Mouse (Mus musculus) MEL (cell line): Measurements from ENCODE around the gene St6galnac5.

Experiments
- CTCF ChIP-seq, 3 experiments: IDR thresholded peaks in 2 of 3; conservative IDR thresholded peaks in 1 of 3; 2 replicates each; pipeline ENCODE4 v1.5.1; 2011 to 2012; ENCODE audit warnings: low read length in 3 of 3, low read depth in 2 of 3, mild to moderate bottlenecking in 2 of 3, improper control_type of control experiment in 1 of 3, inconsistent platforms in 1 of 3, mixed read lengths in 1 of 3, moderate library complexity in 1 of 3; ENCODE audit not compliant: control insufficient read depth in 1 of 3, insufficient read depth in 1 of 3, poor library complexity in 1 of 3, severe bottlenecking in 1 of 3
- GATA1 ChIP-seq: IDR thresholded peaks from 2 replicates; pipeline ENCODE4 v1.6.1; 2011; ENCODE audit warnings: low read depth, low read length, improper control_type of control experiment
- HCFC1 ChIP-seq: IDR thresholded peaks from 2 replicates; pipeline ENCODE4 v1.6.1; 2012; ENCODE audit warnings: low read depth, mild to moderate bottlenecking, inconsistent platforms, low read length, improper control_type of control experiment, moderate library complexity
- MXI1 ChIP-seq: IDR thresholded peaks from 2 replicates; pipeline ENCODE4 v1.6.1; 2011; ENCODE audit warnings: mild to moderate bottlenecking, low read depth, low read length, improper control_type of control experiment
- NELFE ChIP-seq: IDR thresholded peaks from 2 replicates; pipeline ENCODE4 v1.6.1; 2011; ENCODE audit warnings: low read depth, low read length, improper control_type of control experiment
- POLR2A ChIP-seq, 2 experiments: IDR thresholded peaks; 2 replicates each; pipeline ENCODE4 v1.6.1; 2011 to 2012; ENCODE audit warnings: low read length in 2 of 2, mild to moderate bottlenecking in 2 of 2, control low read depth in 1 of 2, improper control_type of control experiment in 1 of 2, low read depth in 1 of 2, moderate library complexity in 1 of 2; ENCODE audit not compliant: control insufficient read depth in 1 of 2, insufficient read depth in 1 of 2, poor library complexity in 1 of 2
- RCOR1 ChIP-seq: IDR thresholded peaks from 2 replicates; pipeline ENCODE4 v1.6.1; 2012; ENCODE audit warnings: low read depth, mild to moderate bottlenecking, inconsistent platforms, low read length, improper control_type of control experiment
- ZMIZ1 ChIP-seq: IDR thresholded peaks from 2 replicates; pipeline ENCODE4 v1.6.1; 2012; ENCODE audit warnings: low read depth, mild to moderate bottlenecking, inconsistent platforms, low read length, improper control_type of control experiment, moderate library complexity

- no peak for TF ChIP-seq MXI1
- no peak for TF ChIP-seq HCFC1
- TF ChIP-seq NELFE, result no peak
- TF ChIP-seq ZMIZ1, result no peak
- no peak for TF ChIP-seq CTCF (IDR thresholded peaks at IDR 0.05 in 2 of 3, conservative IDR thresholded peaks at IDR 0.05 in 1 of 3; ENCODE audit: control insufficient read depth in 1 of 3, insufficient read depth in 1 of 3, low read depth in 2 of 3, low read length in 3 of 3, poor library complexity in 1 of 3, severe bottlenecking in 1 of 3)
- TF ChIP-seq RCOR1, result no peak
- no peak for TF ChIP-seq GATA1
- no peak for TF ChIP-seq POLR2A (IDR thresholded peaks at IDR 0.05; ENCODE audit: control insufficient read depth in 1 of 2, insufficient read depth in 1 of 2, low read depth in 1 of 2, low read length in 2 of 2, poor library complexity in 1 of 2)
Measured at GRCm38 (mm10) chr3:152933737-152934136, 48.3 kb downstream of the St6galnac5 start.
